Mouse (Mus musculus): Measurements from ENCODE around the gene Foxl2.

DNA sequence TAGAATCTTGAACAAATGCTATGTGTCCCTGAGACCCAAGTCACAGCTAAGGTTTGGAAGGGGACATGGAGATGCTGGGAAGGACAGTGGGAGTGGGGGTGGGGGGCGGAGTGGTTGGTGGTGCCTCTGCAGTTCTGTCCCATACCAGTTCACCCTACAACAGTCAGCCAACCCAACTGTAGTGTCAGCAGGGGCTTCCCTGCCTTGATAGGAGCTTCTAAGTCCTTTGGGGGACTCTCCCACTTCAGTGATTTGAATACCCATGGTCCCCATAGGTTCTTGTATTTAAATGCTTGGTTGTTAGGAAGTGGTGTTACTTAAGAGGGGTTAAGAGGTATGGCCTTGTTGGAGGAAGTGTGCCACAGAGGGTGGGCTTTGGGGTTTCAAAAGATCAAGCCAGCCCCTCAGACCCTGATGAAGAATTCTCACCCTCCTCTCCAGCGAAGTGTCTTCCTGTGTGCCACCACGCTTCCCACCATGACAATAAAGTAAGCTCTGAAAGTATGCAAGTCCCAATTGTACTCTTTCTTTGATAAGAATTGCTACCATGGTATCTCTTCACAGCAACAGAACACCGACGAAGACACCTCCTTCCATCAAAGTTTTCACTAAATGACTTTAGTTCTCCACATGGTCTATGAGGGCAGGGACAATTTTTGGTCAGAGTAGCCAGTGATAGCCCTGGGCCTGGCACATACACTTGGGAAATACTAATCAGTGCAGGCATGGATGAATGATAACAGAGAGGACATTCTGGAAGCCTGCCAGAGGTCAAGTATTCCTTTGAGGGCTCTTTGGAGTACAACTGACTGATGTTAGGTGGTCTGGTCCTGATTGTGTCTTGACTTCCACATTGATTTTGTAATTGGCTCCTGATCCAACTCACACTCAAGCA lies 34.2 kb upstream of the Foxl2 start:
- TF ChIP-seq CTCF (IDR thresholded peaks at IDR 0.05; ENCODE audit: borderline replicate concordance, insufficient read depth, low read length) (no peak), POLR2A (IDR thresholded peaks at IDR 0.05; ENCODE audit: low read depth, low read length) (no peak)
